Mouse (Mus musculus): ENCODE results near the gene Wasf3. TPM values are rescaled to one million over a fixed set of nuclear protein-coding genes. Genes with fewer than 3 reads are reported as not detected.
"Not testable (repeated sequence)": the region's sequence is repeated elsewhere in the genome, so short reads cannot be mapped to it uniquely, and the experiment has no call there.

The Wasf3 gene
- polyA plus RNA-seq, 1 experiment, result not detected

GRCm38 (mm10) chr5:146383401-146383800 lies 1.4 kb upstream of the Wasf3 start:
- H3K79me2 ChIP-seq (ENCODE audit: control insufficient read depth, insufficient read depth), result no peaks in the 10 kb centered on the region
- no peaks in the 10 kb centered on the region for H3K36me3 ChIP-seq (ENCODE audit: control insufficient read depth, insufficient read depth)
- TF ChIP-seq MYOG (IDR thresholded peaks at IDR 0.05; ENCODE audit: control insufficient read depth, extremely low read depth, insufficient read length) (no peak), FOSL1 (IDR thresholded peaks at IDR 0.05; ENCODE audit: insufficient read depth, low read length, poor library complexity, severe bottlenecking) (no peak), CEBPB (IDR thresholded peaks at IDR 0.05; ENCODE audit: low read depth) (no peak), USF1 (IDR thresholded peaks at IDR 0.05; ENCODE audit: low read depth) (no peak)
- no peak overlapping the region for H3K4me3 ChIP-seq (ENCODE audit: insufficient read depth, poor library complexity, severe bottlenecking)
- no peaks in the 10 kb centered on the region for H3K27me3 ChIP-seq (ENCODE audit: control insufficient read depth, insufficient read depth, insufficient read length)
- H3ac ChIP-seq (ENCODE audit: control insufficient read depth, insufficient read length, low read depth), result no peak overlapping the region
- no peaks in the 10 kb centered on the region for H3K79me3 ChIP-seq (ENCODE audit: low read depth)

DNA sequence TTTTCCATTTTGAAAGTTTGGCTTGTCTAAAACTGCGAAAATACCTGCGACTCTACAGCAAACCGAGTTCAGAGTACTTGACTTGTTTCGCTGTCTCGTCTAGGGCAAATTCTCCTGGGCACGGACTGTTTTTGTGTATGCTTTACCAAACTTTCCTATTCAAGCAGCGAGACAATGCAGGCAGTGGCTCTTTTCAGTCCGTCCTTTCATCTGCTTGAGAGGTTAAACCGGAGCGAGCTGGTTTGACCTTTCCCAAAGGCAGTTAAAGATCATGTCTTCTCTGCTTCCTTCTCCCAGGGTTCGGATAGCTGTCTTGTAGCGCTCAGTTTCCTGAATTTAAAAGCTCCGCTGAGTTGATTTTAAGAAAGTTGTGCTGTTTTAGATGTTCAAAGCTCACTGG lies 1.2 kb downstream of the Wasf3 start:
- no peak for TF ChIP-seq USF1 (IDR thresholded peaks at IDR 0.05; ENCODE audit: low read depth)
- no peak for TF ChIP-seq FOSL1 (IDR thresholded peaks at IDR 0.05; ENCODE audit: insufficient read depth, low read length, poor library complexity, severe bottlenecking)
- TF ChIP-seq MAX (IDR thresholded peaks at IDR 0.05), result no peak
- no peak for TF ChIP-seq MYOD1 (IDR thresholded peaks at IDR 0.05; ENCODE audit: control insufficient read depth, insufficient read length, low read depth)
- TF ChIP-seq CTCF (IDR thresholded peaks at IDR 0.05; ENCODE audit: control insufficient read depth, insufficient read depth, insufficient read length), result no peak
- H3K4me3 ChIP-seq (ENCODE audit: insufficient read depth, poor library complexity, severe bottlenecking), result no peak overlapping the region

DNA sequence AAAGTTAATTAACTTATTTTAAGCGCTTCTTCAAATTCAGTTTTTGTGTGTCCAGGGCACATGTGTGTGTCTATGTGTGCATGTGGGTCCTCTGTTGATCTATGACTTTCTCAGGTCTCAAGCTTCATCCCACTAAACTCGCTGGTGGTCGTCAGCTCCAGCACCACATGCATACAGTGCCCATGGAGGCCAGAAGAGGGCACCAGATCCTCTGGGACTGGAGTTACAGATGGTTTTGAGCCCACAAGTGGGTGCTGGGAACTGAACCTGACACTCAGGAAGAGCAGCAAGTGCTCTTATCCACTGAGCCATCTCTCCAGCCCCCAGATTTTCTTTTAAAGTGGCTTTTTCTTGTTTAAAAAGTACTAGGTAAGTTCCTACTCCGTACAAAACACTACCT lies 2.1 kb downstream of the Wasf3 start:
- Histone ChIP-seq H3K27me3 (ENCODE audit: control insufficient read depth, insufficient read depth, insufficient read length) (no peaks in the 10 kb centered on the region), H3ac (ENCODE audit: control insufficient read depth, insufficient read length, low read depth) (no peak overlapping the region), H3K79me3 (ENCODE audit: low read depth) (no peaks in the 10 kb centered on the region), H3K79me2 (ENCODE audit: control insufficient read depth, insufficient read depth) (no peaks in the 10 kb centered on the region), H3K4me3 (ENCODE audit: insufficient read depth, poor library complexity, severe bottlenecking) (no peak overlapping the region), H3K36me3 (ENCODE audit: control insufficient read depth, insufficient read depth) (no peaks in the 10 kb centered on the region)
- TF ChIP-seq CTCF (IDR thresholded peaks at IDR 0.05; ENCODE audit: control insufficient read depth, insufficient read depth, insufficient read length) (no peak), MYOD1 (IDR thresholded peaks at IDR 0.05; ENCODE audit: control insufficient read depth, insufficient read length, low read depth) (no peak), FOSL1 (IDR thresholded peaks at IDR 0.05; ENCODE audit: insufficient read depth, low read length, poor library complexity, severe bottlenecking) (no peak), USF1 (IDR thresholded peaks at IDR 0.05; ENCODE audit: low read depth) (no peak), MAX (IDR thresholded peaks at IDR 0.05) (no peak), MYOG (IDR thresholded peaks at IDR 0.05; ENCODE audit: control insufficient read depth, extremely low read depth, insufficient read length) (no peak), CEBPB (IDR thresholded peaks at IDR 0.05; ENCODE audit: low read depth) (no peak)

More for the DNA sequence above, 1.2 kb downstream of the Wasf3 start:
- Histone ChIP-seq H3K79me2 (ENCODE audit: control insufficient read depth, insufficient read depth) (no peaks in the 10 kb centered on the region), H3K27me3 (ENCODE audit: control insufficient read depth, insufficient read depth, insufficient read length) (no peaks in the 10 kb centered on the region), H3K36me3 (ENCODE audit: control insufficient read depth, insufficient read depth) (no peaks in the 10 kb centered on the region), H3K79me3 (ENCODE audit: low read depth) (no peaks in the 10 kb centered on the region), H3ac (ENCODE audit: control insufficient read depth, insufficient read length, low read depth) (no peak overlapping the region)

GRCm38 (mm10) chr5:146394563-146394962 lies 9.8 kb downstream of the Wasf3 start:
- no peak overlapping the region for H3K4me3 ChIP-seq (ENCODE audit: insufficient read depth, poor library complexity, severe bottlenecking)
- H3K79me2 ChIP-seq (ENCODE audit: control insufficient read depth, insufficient read depth), result no peaks in the 10 kb centered on the region
- no peaks in the 10 kb centered on the region for H3K27me3 ChIP-seq (ENCODE audit: control insufficient read depth, insufficient read depth, insufficient read length)
- no peaks in the 10 kb centered on the region for H3K79me3 ChIP-seq (ENCODE audit: low read depth)
- H3ac ChIP-seq (ENCODE audit: control insufficient read depth, insufficient read length, low read depth), result no peak overlapping the region
- no peaks in the 10 kb centered on the region for H3K36me3 ChIP-seq (ENCODE audit: control insufficient read depth, insufficient read depth)
- TF ChIP-seq MAX (IDR thresholded peaks at IDR 0.05), result no peak
- no peak for TF ChIP-seq MYOG (IDR thresholded peaks at IDR 0.05; ENCODE audit: control insufficient read depth, extremely low read depth, insufficient read length)
- no peak for TF ChIP-seq CTCF (IDR thresholded peaks at IDR 0.05; ENCODE audit: control insufficient read depth, insufficient read depth, insufficient read length)
- TF ChIP-seq MYOD1 (IDR thresholded peaks at IDR 0.05; ENCODE audit: control insufficient read depth, insufficient read length, low read depth), result no peak
- TF ChIP-seq USF1 (IDR thresholded peaks at IDR 0.05; ENCODE audit: low read depth), result no peak
- no peak for TF ChIP-seq CEBPB (IDR thresholded peaks at IDR 0.05; ENCODE audit: low read depth)
- TF ChIP-seq FOSL1 (IDR thresholded peaks at IDR 0.05; ENCODE audit: insufficient read depth, low read length, poor library complexity, severe bottlenecking), result no peak

GRCm38 (mm10) chr5:146397253-146397652 lies 12.5 kb downstream of the Wasf3 start:
- Histone ChIP-seq H3K79me2 (ENCODE audit: control insufficient read depth, insufficient read depth) (no peaks in the 10 kb centered on the region), H3K27me3 (ENCODE audit: control insufficient read depth, insufficient read depth, insufficient read length) (no peaks in the 10 kb centered on the region)
- TF ChIP-seq USF1 (IDR thresholded peaks at IDR 0.05; ENCODE audit: low read depth) (no peak), FOSL1 (IDR thresholded peaks at IDR 0.05; ENCODE audit: insufficient read depth, low read length, poor library complexity, severe bottlenecking) (no peak), CTCF (IDR thresholded peaks at IDR 0.05; ENCODE audit: control insufficient read depth, insufficient read depth, insufficient read length) (no peak), MYOG (IDR thresholded peaks at IDR 0.05; ENCODE audit: control insufficient read depth, extremely low read depth, insufficient read length) (no peak), MYOD1 (IDR thresholded peaks at IDR 0.05; ENCODE audit: control insufficient read depth, insufficient read length, low read depth) (no peak), MAX (IDR thresholded peaks at IDR 0.05) (no peak), CEBPB (IDR thresholded peaks at IDR 0.05; ENCODE audit: low read depth) (no peak)

GRCm38 (mm10) chr5:146398386-146399115 lies 13.8 kb downstream of the Wasf3 start:
- H3K4me3 ChIP-seq (ENCODE audit: insufficient read depth, poor library complexity, severe bottlenecking), result no peak overlapping the region
- H3K79me3 ChIP-seq (ENCODE audit: low read depth), result no peaks in the 10 kb centered on the region
- no peaks in the 10 kb centered on the region for H3K27me3 ChIP-seq (ENCODE audit: control insufficient read depth, insufficient read depth, insufficient read length)
- H3ac ChIP-seq (ENCODE audit: control insufficient read depth, insufficient read length, low read depth), result no peak overlapping the region
- H3K36me3 ChIP-seq (ENCODE audit: control insufficient read depth, insufficient read depth), result no peaks in the 10 kb centered on the region
- H3K79me2 ChIP-seq (ENCODE audit: control insufficient read depth, insufficient read depth), result no peaks in the 10 kb centered on the region
- no peak for TF ChIP-seq MYOG (IDR thresholded peaks at IDR 0.05; ENCODE audit: control insufficient read depth, extremely low read depth, insufficient read length)
- no peak for TF ChIP-seq CEBPB (IDR thresholded peaks at IDR 0.05; ENCODE audit: low read depth)
- TF ChIP-seq CTCF (IDR thresholded peaks at IDR 0.05; ENCODE audit: control insufficient read depth, insufficient read depth, insufficient read length), result no peak
- no peak for TF ChIP-seq FOSL1 (IDR thresholded peaks at IDR 0.05; ENCODE audit: insufficient read depth, low read length, poor library complexity, severe bottlenecking)
- no peak for TF ChIP-seq MYOD1 (IDR thresholded peaks at IDR 0.05; ENCODE audit: control insufficient read depth, insufficient read length, low read depth)
- TF ChIP-seq MAX (IDR thresholded peaks at IDR 0.05), result no peak
- no peak for TF ChIP-seq USF1 (IDR thresholded peaks at IDR 0.05; ENCODE audit: low read depth)

More at GRCm38 (mm10) chr5:146397253-146397652, 12.5 kb downstream of the Wasf3 start:
- H3K4me3 ChIP-seq (ENCODE audit: insufficient read depth, poor library complexity, severe bottlenecking), result no peak overlapping the region
- no peak overlapping the region for H3ac ChIP-seq (ENCODE audit: control insufficient read depth, insufficient read length, low read depth)
- H3K79me3 ChIP-seq (ENCODE audit: low read depth), result no peaks in the 10 kb centered on the region
- no peaks in the 10 kb centered on the region for H3K36me3 ChIP-seq (ENCODE audit: control insufficient read depth, insufficient read depth)

GRCm38 (mm10) chr5:146401012-146401411 lies 16.2 kb downstream of the Wasf3 start:
- not testable (repeated sequence) for H3K27me3 ChIP-seq (ENCODE audit: control insufficient read depth, insufficient read depth, insufficient read length); H3K79me2 ChIP-seq (ENCODE audit: control insufficient read depth, insufficient read depth); H3K36me3 ChIP-seq (ENCODE audit: control insufficient read depth, insufficient read depth); H3ac ChIP-seq (ENCODE audit: control insufficient read depth, insufficient read length, low read depth); H3K4me3 ChIP-seq (ENCODE audit: insufficient read depth, poor library complexity, severe bottlenecking); H3K79me3 ChIP-seq (ENCODE audit: low read depth)

Measured in C2C12 (cell line).